Mouse (Mus musculus) embryonic facial prominence, embryonic 11.5 days (tissue): ENCODE data around the gene Lyrm4. TPM values are rescaled to one million over a fixed set of nuclear protein-coding genes. Genes with fewer than 3 reads are reported as not detected.

Experiments used
- polyA plus RNA-seq: library from polyadenylated mRNA; unstranded; fragments of >200 nt; fragmentation: Nextera tagmentation; extraction: Ambion mirVana; gene quantifications from 2 replicates; pipeline ENCODE4 v1.2.1, GENCODE M21; 2014

Lyrm4 gene
- polyA plus RNA-seq, 1 experiment from 2014 or later: 22.6 TPM

Other genes with a start within 250 kb of the Lyrm4 start
- 30.6 and 31.6 TPM in 2 replicates for gene Rpp40, start 211.2 kb downstream of the Lyrm4 start, polyA plus RNA-seq
- gene Ppp1r3g, start 158.7 kb downstream of the Lyrm4 start, polyA plus RNA-seq: 0.67 and 0.87 TPM in 2 replicates
- gene Fars2, start 114 bp downstream of the Lyrm4 start, polyA plus RNA-seq: 26.2 and 28.1 TPM in 2 replicates